Comparison of ENCODE assay signal across 7 mouse cellular contexts in the genomic region with DNA sequence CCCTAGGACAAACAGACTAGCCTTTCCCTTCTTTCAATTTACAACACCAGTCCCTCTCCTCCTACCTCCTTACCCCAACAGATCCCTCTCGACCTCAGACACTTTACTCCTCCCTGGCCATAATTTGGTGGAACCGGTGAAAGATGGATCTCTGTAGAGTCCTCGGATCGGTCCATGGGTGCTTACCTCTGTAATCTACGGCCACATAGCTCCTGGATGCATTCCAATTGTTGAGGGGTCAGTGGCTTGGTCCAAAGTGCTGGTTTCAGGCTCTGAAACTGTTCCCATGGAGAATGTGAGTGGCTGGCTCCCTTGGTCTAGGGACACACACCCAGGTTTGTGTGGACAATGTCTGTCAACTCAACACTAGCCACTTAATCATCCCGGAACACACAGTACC. TPM values are rescaled to one million over a fixed set of nuclear protein-coding genes. Genes with fewer than 3 reads are reported as not detected.
DNase-seq lines count a peak whose midpoint lies in the region; TF ChIP-seq lines count a peak whose summit lies in the region.
"Had no signal": no experiment of that assay in that cellular context is flagged by ENCODE, and none has a peak within 500 bp of the region (broad histone marks: within the 10 kb centered on the region; RNA-seq: fewer than 3 reads in every experiment).

No protein-coding gene starts in this region.

- H3K27ac ChIP-seq in cerebellum, adult 2 months (ENCODE audit: insufficient read depth, low read length), result no peak overlapping the region
- H3K27ac ChIP-seq in kidney, adult 2 months (ENCODE audit: insufficient read depth, low read depth, low read length), result no peak overlapping the region

- H3K4me1 ChIP-seq in cerebellum, adult 2 months (ENCODE audit: control insufficient read depth, insufficient read depth, low read length), result no peaks in the 10 kb centered on the region
- H3K4me1 ChIP-seq in kidney, adult 2 months (ENCODE audit: control insufficient read depth, insufficient read depth, low read length), result peaks cover 3% of the 10 kb centered on the region; the same call in 1 of the 2 replicates

- no peak for TF ChIP-seq CTCF in cerebellum, adult 2 months (IDR thresholded peaks at IDR 0.05; ENCODE audit: borderline replicate concordance, insufficient read depth, low read depth, low read length)
- no peak for TF ChIP-seq CTCF in kidney, adult 2 months (conservative IDR thresholded peaks at IDR 0.05; ENCODE audit: insufficient read depth, insufficient read length, low read depth, low read length)

- no peak for TF ChIP-seq POLR2A in cerebellum, adult 2 months (IDR thresholded peaks at IDR 0.05; ENCODE audit: borderline replicate concordance, insufficient read depth, low read length)
- TF ChIP-seq POLR2A in kidney, adult 2 months (IDR thresholded peaks at IDR 0.05; ENCODE audit: low read depth, low read length), result no peak

- no peaks in the 10 kb centered on the region for H3K27me3 ChIP-seq in cerebellum, adult 2 months (ENCODE audit: control insufficient read depth, insufficient read depth, low read length)
- no peaks in the 10 kb centered on the region for H3K27me3 ChIP-seq in kidney, adult 2 months (replicated peaks; ENCODE audit: control insufficient read depth, insufficient read depth, low read length)
- H3K27me3 ChIP-seq: Patski had no signal

- WGBS in cerebellum, adult 2 months, result 84% methylated on average over 6 of the region's 6 CpGs
- 72% methylated on average over 6 of the region's 6 CpGs for WGBS in kidney, adult 2 months

- H3K36me3 ChIP-seq in kidney, adult 2 months (ENCODE audit: control insufficient read depth, insufficient read depth, low read length), result no peaks in the 10 kb centered on the region

- peak; percentile 51 for DNase-seq in cerebellum, adult 11-12 months
- DNase-seq in cerebellum, adult 11 months, result no peak
- peak; percentile 55 for DNase-seq in cerebellum, adult 9-11 months
- no peak for DNase-seq in cerebellum, adult 2 months
- peak; percentile 35 for DNase-seq in kidney, adult 2 months
- DNase-seq in kidney, postnatal 10 days, result no peak

- H3K4me3 ChIP-seq in cerebellum, adult 2 months (replicated peaks; ENCODE audit: insufficient read depth, low read depth, low read length), result no peak overlapping the region
- H3K4me3 ChIP-seq in kidney, adult 2 months (ENCODE audit: insufficient read depth, low read depth, low read length), result no peak overlapping the region

RNA-seq across cellular contexts. Expression of a gene that starts 1.8 kb away (rescaled TPM):
- 27.8 and 31.7 TPM in 2 replicates for polyA plus RNA-seq in cerebellum, adult 2 months (2012; rRNA removed)
- polyA plus RNA-seq in kidney, adult 2 months (2012; rRNA removed), result 35.0 and 42.1 TPM in 2 replicates

RNA-seq across cellular contexts. Expression of a gene that starts 4.0 kb away (rescaled TPM):
- 44.9 and 52.5 TPM in 2 replicates for polyA plus RNA-seq in cerebellum, adult 2 months (2012; rRNA removed)
- 6.1 and 7.4 TPM in 2 replicates for polyA plus RNA-seq in kidney, adult 2 months (2012; rRNA removed)

RNA-seq across cellular contexts. Expression of a gene that starts 40.6 kb away (rescaled TPM):
- 4.1 and 4.3 TPM in 2 replicates for polyA plus RNA-seq in cerebellum, adult 2 months (2012; rRNA removed)
- polyA plus RNA-seq in kidney, adult 2 months (2012; rRNA removed), result 49.7 and 69.1 TPM in 2 replicates

RNA-seq across cellular contexts. Expression of a gene that starts 46.7 kb away (rescaled TPM):
- 10.5 and 11.7 TPM in 2 replicates for polyA plus RNA-seq in cerebellum, adult 2 months (2012; rRNA removed)
- 24.3 and 25.7 TPM in 2 replicates for polyA plus RNA-seq in kidney, adult 2 months (2012; rRNA removed)

Comparison
In these comparisons a context has a peak if more than half of its experiments do, and no peak if none do; other contexts are left out.
1. DNase-seq: peak in cerebellum, adult 11-12 months (single experiment), cerebellum, adult 9-11 months (single experiment) and kidney, adult 2 months (single experiment); none in cerebellum, adult 11 months (single experiment), cerebellum, adult 2 months (0 of 2) and kidney, postnatal 10 days (single experiment).